Mouse (Mus musculus): Measurements from ENCODE around the gene Drd1. TPM values are rescaled to one million over a fixed set of nuclear protein-coding genes. Genes with fewer than 3 reads are reported as not detected.
A peak's percentile ranks its signal among the peaks of the same experiment; 100 is the strongest.

Gene Drd1
- polyA plus RNA-seq (2012; rRNA removed) = 0.04 TPM in 1 of 2 replicates, not detected in the other

DNA sequence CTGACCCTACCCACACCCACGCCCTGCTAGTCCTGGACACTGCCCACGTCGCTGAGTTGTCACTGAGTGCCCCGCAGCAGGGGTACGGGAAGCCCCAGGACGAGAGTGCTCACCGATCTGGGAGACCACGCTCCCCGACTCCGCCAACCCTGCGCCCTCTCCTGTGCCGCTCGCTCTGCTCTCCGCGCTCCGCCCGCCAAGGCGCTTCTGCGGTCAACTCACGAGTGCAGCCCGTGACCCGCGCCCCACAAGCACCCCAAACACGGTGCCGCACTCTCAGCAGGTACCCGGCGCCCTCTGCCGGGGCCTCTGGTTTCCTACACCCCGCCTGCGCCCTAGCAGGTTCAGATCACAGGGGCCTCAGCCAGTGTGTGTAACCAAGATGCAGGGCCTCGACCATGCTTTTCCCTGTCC, at the start of gene Drd1:
Drd1 (minus strand) TSS at position 258 of the 414 bp plus-strand sequence.
- no peak within 1 kb of the TSS for H3K27ac ChIP-seq (ENCODE audit: control insufficient read depth, insufficient read depth, low read length)
- TF ChIP-seq POLR2A (IDR thresholded peaks at IDR 0.05; ENCODE audit: control insufficient read depth, extremely low read depth, insufficient read depth, low read length, poor library complexity) (no peak), CTCF (IDR thresholded peaks at IDR 0.05; ENCODE audit: borderline replicate concordance, control insufficient read depth, extremely low read depth, insufficient read depth, low read length, poor library complexity) (peak; percentile 86)
- 4% methylated on average over 31 of the region's 31 CpGs for WGBS
- no peaks in the 10 kb centered on the region; the same call in 1 of the 2 replicates for H3K27me3 ChIP-seq (ENCODE audit: control insufficient read depth, insufficient read depth, low read length)
- H3K4me1 ChIP-seq (replicated peaks; ENCODE audit: control insufficient read depth, insufficient read depth, low read length) = no peaks in the 10 kb centered on the region
- DNase-seq = peak; percentile 77
- no peak within 1 kb of the TSS for H3K4me3 ChIP-seq (ENCODE audit: control insufficient read depth, insufficient read depth, low read length)
- H3K36me3 ChIP-seq (ENCODE audit: control insufficient read depth, insufficient read depth, low read length) = no peaks in the 10 kb centered on the region

DNA sequence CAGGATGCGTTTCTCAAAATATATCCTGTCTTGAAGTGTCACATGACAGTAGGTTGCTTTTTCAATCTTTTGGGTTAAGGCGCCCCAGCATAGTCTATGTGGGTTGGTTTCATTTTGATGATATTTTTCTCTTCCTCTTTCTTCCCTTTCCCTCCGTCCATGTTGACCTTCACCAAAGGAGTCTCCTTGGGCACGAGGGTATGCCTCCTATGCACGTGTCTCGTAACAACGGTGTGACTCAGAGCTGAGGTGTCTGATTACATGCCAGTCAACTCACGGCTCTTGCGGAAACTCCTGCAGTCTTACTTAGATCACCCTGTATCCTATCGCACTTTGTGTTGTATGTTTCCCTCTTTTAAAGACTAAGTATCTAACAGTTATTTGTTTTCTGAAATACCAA, 48.4 kb upstream of the Drd1 start:
- 91% methylated on average over 10 of the region's 10 CpGs for WGBS
- Histone ChIP-seq H3K27me3 (ENCODE audit: control insufficient read depth, insufficient read depth, low read length) (no peaks in the 10 kb centered on the region), H3K4me1 (replicated peaks; ENCODE audit: control insufficient read depth, insufficient read depth, low read length) (no peaks in the 10 kb centered on the region), H3K36me3 (ENCODE audit: control insufficient read depth, insufficient read depth, low read length) (0 out of 2 replicates have a peak, but pooled peaks cover 5% of the 10 kb centered on the region), H3K4me3 (ENCODE audit: control insufficient read depth, insufficient read depth, low read length) (no peak overlapping the region), H3K27ac (ENCODE audit: control insufficient read depth, insufficient read depth, low read length) (no peak overlapping the region)
- no peak for DNase-seq
- TF ChIP-seq CTCF (IDR thresholded peaks at IDR 0.05; ENCODE audit: borderline replicate concordance, control insufficient read depth, extremely low read depth, insufficient read depth, low read length, poor library complexity) = no peak
- no peak for TF ChIP-seq POLR2A (IDR thresholded peaks at IDR 0.05; ENCODE audit: control insufficient read depth, extremely low read depth, insufficient read depth, low read length, poor library complexity)

- H3K27me3 ChIP-seq (ENCODE audit: control insufficient read depth, insufficient read depth, low read length) = no peaks in the 10 kb centered on the region
- no peak overlapping the region for H3K4me3 ChIP-seq (ENCODE audit: control insufficient read depth, insufficient read depth, low read length)
- no peak for TF ChIP-seq POLR2A (IDR thresholded peaks at IDR 0.05; ENCODE audit: control insufficient read depth, extremely low read depth, insufficient read depth, low read length, poor library complexity)
- TF ChIP-seq CTCF (IDR thresholded peaks at IDR 0.05; ENCODE audit: borderline replicate concordance, control insufficient read depth, extremely low read depth, insufficient read depth, low read length, poor library complexity) = no peak
- WGBS = 97% methylated on average over 3 of the region's 3 CpGs
- DNase-seq = no peak
- H3K4me1 ChIP-seq (replicated peaks; ENCODE audit: control insufficient read depth, insufficient read depth, low read length) = no peaks in the 10 kb centered on the region
- H3K36me3 ChIP-seq (ENCODE audit: control insufficient read depth, insufficient read depth, low read length) = 0 out of 2 replicates have a peak, but pooled peaks cover 5% of the 10 kb centered on the region
- no peak overlapping the region for H3K27ac ChIP-seq (ENCODE audit: control insufficient read depth, insufficient read depth, low read length)
Observed at GRCm38 (mm10) chr13:54103271-54103670, 47.8 kb upstream of the Drd1 start.

DNA sequence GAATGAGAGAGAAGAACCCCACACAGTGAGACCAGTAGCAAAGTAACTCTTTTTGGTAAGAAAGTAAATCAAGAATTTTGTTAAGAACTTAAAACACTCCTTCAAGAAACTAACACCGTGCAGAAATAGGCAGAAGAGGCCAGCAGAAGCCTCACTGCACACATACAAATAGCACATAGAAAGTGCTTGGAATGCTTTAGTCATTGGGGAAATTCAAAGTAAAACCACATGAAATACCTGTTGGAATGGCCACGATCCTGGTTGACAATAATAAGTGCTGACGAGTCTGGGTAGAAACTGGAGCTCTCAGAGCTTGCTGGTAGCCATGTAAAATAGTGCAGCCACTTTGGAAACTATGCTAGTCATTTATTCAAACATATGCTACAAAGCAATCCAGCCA, 46.6 kb upstream of the Drd1 start:
- H3K27me3 ChIP-seq (ENCODE audit: control insufficient read depth, insufficient read depth, low read length) = no peaks in the 10 kb centered on the region
- no peak overlapping the region for H3K27ac ChIP-seq (ENCODE audit: control insufficient read depth, insufficient read depth, low read length)
- H3K36me3 ChIP-seq (ENCODE audit: control insufficient read depth, insufficient read depth, low read length) = peaks cover 5% of the 10 kb centered on the region; the same call in 1 of the 2 replicates
- H3K4me1 ChIP-seq (replicated peaks; ENCODE audit: control insufficient read depth, insufficient read depth, low read length) = no peaks in the 10 kb centered on the region
- TF ChIP-seq CTCF (IDR thresholded peaks at IDR 0.05; ENCODE audit: borderline replicate concordance, control insufficient read depth, extremely low read depth, insufficient read depth, low read length, poor library complexity) = no peak
- no peak for TF ChIP-seq POLR2A (IDR thresholded peaks at IDR 0.05; ENCODE audit: control insufficient read depth, extremely low read depth, insufficient read depth, low read length, poor library complexity)
- no peak overlapping the region for H3K4me3 ChIP-seq (ENCODE audit: control insufficient read depth, insufficient read depth, low read length)
- no peak for DNase-seq
- 89% methylated on average over 3 of the region's 3 CpGs for WGBS

DNA sequence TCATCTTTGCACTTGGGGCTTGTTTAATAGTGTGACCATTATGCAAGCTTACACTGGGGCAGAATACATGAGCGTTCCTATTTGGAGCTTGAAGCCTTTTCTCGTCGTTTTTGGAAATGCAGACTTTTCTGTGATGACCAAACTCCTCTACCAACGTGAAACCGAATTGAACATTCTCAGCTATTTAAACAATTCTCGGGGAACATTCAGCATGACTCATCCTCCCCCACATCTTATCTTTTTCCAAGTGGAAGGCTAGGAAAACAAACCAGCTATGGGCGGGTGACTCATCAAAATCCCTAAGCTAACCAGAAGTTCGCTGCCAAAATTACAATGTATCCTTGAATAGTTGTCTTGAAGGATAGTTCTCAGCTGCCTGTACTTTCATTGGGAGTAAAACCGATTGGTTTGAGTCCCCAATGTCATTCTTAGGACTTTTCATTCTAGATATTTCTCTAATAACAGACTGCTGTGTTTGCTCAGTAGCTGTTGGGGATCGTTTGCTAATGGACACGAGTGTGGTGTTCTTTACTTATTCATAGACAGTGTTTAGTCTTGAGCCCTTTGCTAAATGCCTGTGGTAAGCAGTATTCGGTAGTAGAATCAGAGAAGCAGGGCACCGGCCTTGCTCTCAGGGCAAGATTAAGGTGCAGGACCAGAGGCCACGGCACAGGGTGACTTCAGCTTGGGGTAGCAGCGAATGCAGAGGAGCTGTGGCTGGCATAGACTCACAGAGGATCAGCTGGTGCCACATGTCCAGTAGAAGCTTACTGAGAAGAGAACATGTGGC, 45.7 kb upstream of the Drd1 start:
- no peaks in the 10 kb centered on the region; the same call in 1 of the 2 replicates for H3K36me3 ChIP-seq (ENCODE audit: control insufficient read depth, insufficient read depth, low read length)
- H3K4me3 ChIP-seq (ENCODE audit: control insufficient read depth, insufficient read depth, low read length) = no peak overlapping the region
- 92% methylated on average over 15 of the region's 15 CpGs for WGBS
- no peaks in the 10 kb centered on the region for H3K4me1 ChIP-seq (replicated peaks; ENCODE audit: control insufficient read depth, insufficient read depth, low read length)
- DNase-seq = no peak
- no peak for TF ChIP-seq CTCF (IDR thresholded peaks at IDR 0.05; ENCODE audit: borderline replicate concordance, control insufficient read depth, extremely low read depth, insufficient read depth, low read length, poor library complexity)
- H3K27ac ChIP-seq (ENCODE audit: control insufficient read depth, insufficient read depth, low read length) = no peak overlapping the region
- H3K27me3 ChIP-seq (ENCODE audit: control insufficient read depth, insufficient read depth, low read length) = no peaks in the 10 kb centered on the region

DNA sequence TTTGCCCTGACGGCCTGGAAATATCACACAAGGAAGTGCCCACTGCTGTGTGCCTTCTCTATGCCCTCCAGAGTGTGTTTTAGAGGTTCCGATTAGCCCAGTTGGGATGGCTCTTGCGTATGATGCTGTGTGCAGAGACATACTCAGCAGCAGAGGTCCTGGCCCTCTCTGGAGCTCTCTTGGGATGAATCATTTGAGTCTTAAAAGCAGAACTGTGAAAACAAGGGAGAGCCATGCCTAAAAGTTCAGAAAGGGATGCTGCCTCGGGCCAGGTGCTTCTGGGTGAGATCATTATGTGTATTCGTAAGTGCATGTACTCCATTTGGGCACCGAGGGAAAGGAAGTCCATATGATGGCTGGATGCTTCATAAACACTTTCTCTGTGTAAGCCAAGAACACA, 42.3 kb upstream of the Drd1 start:
- no peak for TF ChIP-seq CTCF (IDR thresholded peaks at IDR 0.05; ENCODE audit: borderline replicate concordance, control insufficient read depth, extremely low read depth, insufficient read depth, low read length, poor library complexity)
- no peak for TF ChIP-seq POLR2A (IDR thresholded peaks at IDR 0.05; ENCODE audit: control insufficient read depth, extremely low read depth, insufficient read depth, low read length, poor library complexity)
- Histone ChIP-seq H3K36me3 (ENCODE audit: control insufficient read depth, insufficient read depth, low read length) (peaks cover 16% of the 10 kb centered on the region), H3K27me3 (ENCODE audit: control insufficient read depth, insufficient read depth, low read length) (no peaks in the 10 kb centered on the region), H3K4me3 (ENCODE audit: control insufficient read depth, insufficient read depth, low read length) (no peak overlapping the region), H3K4me1 (replicated peaks; ENCODE audit: control insufficient read depth, insufficient read depth, low read length) (no peaks in the 10 kb centered on the region), H3K27ac (ENCODE audit: control insufficient read depth, insufficient read depth, low read length) (no peak overlapping the region)
- no peak for DNase-seq
- WGBS = 96% methylated on average over 6 of the region's 6 CpGs

Data from thymus, adult 2 months (tissue).